Mouse (Mus musculus) heart, postnatal 10 days (tissue): ENCODE results near the gene Gm21987. TPM values are rescaled to one million over a fixed set of nuclear protein-coding genes. Genes with fewer than 3 reads are reported as not detected.
A peak's percentile ranks its signal among the peaks of the same experiment; 100 is the strongest.

ENCODE experiments used
- DNase-seq, 2 experiments: peaks; one replicate each; pipeline ENCODE4 v3.0.0; 2021
- intact Hi-C: fragments of 180-260 bp; cut with DNase I; formaldehyde crosslinking; loops from one replicate; pipeline ENCODE4 v1.15.1; 2025
- total RNA-seq, 2 experiments: library from RNA; stranded (reverse); gene quantifications; 2 replicates each; pipeline ENCODE4 v1.2.3; 2021

Gm21987 gene
- total RNA-seq, 2 experiments from 2014 or later = not detected

DNA sequence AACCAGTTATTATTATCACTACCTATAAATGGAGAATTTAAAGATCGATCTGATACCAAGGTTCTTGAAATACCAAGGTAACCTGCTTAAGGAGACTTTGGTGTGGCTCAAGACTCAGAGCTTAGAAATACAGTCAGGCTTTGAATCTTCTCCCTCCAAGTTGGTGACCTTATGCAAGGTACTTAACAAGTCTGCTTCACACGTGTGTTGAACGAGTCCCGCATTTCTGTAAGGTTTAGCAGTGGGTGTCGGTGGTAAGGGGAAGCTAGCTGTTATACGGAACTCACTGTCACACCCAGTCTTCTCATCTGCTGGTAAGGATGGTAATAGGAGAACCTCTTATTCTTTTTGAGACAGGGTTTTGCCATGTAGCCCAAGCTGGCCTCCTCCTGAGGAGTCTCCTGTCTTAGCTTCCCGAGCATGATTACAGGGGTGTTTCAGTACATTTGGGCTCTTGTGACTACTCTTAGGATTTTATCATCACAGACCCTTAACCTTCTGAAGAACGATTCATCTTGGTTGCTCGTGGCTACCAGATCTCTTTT lies 1.4 kb downstream of the Gm21987 start:
- intact Hi-C loops = no loop called here

DNA sequence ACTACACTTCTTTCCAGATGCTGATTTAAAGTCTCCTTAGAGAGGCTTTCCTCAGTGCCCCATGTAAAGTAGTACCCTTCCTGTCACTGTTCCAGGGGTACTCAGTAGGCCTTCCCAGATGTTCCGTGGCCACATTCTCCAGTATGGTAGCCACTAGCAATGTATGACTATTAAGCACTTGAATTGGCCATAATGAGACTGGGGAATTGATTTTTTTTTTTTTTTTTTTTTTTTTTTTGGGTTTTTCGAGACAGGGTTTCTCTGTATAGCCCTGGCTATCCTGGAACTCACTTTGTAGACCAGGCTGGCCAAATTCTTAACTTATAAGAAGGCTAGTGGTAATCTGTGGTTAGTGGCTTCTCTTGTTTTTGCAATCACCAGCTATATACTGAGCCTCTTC lies 3.0 kb downstream of the Gm21987 start:
- intact Hi-C loops = no loop called here
- DNase-seq = no peak

More for the DNA sequence above, 1.4 kb downstream of the Gm21987 start:
- DNase-seq = peak in 1 of 2 experiments; percentile 2

DNA sequence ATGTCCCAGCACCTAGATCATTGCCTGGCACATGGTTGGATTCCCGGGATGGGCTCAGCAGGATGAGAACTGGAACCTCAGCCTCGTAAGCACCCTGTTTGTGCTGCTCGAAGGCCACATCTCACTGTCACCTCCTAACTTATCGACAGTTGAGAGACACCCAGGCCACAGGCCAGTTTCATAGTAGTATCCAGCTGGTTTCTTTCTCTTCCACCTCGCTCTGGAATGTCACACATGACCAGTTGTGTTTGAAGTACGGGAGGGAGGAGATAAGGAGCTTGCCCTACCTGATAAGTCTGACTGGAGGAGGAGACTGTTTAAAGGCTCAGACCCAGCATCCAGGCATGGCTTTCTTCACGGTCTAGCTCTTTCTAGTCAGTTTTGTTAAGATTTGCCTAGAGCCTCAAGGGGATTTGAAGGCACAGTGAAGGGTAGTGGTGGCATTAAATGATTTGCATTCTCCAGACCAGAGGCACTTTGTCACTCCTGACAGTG lies 3.6 kb downstream of the Gm21987 start:
- peak; percentile 85 to 87 for DNase-seq
- intact Hi-C loops = no loop called here

DNA sequence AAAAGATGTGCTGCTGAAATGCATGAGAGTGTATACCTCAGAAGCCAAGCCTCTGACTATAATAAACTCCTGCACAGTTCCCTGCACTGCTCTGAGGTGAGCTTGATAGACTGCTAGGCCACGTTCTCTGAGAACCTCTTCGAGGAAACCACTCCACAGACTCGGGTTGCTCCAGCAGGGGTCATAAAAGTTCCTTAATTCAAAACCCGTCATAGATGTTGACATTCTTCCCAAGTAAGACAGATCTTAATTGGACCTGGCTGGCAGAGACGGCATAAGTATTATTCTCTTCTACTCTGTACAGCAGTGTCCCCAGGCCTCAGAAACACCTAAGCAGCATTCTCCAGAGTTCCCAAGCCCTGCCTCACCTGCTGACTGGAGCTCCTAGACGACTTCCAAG lies 4.1 kb downstream of the Gm21987 start:
- intact Hi-C loops = no loop called here
- peak in 1 of 2 experiments; percentile 52 for DNase-seq

DNA sequence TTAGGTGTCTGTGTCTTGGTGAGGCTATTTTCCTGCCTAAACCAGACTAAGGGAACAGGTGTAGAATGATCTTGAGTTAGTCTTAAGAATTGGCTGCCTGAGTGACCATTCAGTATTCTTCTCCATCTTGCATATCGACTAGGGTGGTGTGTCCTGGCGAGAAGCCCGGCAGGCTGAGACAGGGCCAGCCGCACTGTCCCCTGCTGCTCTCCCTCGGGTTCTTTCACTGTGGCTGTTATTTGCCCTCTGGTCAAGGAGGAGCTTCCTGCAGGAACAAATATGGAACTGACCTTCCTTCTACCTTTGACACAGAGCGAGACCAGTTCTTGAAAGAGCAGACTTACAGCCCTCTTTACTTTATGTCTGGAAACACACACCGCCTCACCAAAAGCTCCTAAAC lies 5.2 kb downstream of the Gm21987 start:
- intact Hi-C loops = loop anchor here (1.0 kb wide), 1 partner anchor 9 kb away; no protein-coding TSS in a partner anchor
- peak; percentile 73 for DNase-seq

DNA sequence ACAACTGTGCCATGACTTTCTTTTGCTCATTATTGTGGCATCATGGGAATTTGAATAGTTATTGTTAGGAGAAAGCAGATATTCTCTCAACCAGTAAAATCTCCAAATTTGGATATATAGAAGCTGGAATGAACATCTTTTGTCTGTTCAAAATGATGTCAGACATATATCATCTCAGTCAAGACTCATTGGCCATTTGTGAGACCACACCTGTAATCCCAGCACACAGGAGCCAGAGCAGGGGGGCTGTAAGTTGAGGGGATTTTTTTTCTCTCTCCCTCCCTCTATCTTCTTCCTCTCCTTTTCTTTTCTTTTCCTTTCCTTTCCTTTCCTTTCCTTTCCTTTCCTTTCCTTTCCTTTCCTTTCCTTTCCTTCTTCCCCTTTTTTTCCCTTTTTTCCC lies 6.0 kb downstream of the Gm21987 start:
- DNase-seq = no peak
- intact Hi-C loops = loop anchor here (1.0 kb wide), 1 partner anchor 8 kb away; no protein-coding TSS in a partner anchor

DNA sequence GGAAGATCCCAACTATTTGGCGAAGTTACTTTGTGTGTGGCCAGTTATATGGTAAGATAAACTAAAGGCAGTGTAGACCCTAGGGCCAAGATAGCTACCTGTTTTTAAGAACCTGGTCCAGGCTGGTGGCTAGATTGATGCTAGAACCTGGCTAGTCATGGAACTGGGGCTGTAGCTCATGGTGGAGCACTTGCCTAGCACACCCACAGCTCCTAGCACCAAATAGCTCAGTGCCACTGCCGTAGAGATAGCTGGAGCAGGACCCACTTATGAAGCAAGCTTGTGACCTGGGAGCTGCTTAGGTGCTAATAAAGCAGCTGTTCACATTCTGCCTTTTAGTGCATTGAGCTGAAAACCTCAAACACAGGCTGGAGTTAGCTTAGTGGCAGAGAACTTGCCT lies 6.8 kb downstream of the Gm21987 start:
- intact Hi-C loops = no loop called here
- peak in 1 of 2 experiments; percentile 36 for DNase-seq

DNA sequence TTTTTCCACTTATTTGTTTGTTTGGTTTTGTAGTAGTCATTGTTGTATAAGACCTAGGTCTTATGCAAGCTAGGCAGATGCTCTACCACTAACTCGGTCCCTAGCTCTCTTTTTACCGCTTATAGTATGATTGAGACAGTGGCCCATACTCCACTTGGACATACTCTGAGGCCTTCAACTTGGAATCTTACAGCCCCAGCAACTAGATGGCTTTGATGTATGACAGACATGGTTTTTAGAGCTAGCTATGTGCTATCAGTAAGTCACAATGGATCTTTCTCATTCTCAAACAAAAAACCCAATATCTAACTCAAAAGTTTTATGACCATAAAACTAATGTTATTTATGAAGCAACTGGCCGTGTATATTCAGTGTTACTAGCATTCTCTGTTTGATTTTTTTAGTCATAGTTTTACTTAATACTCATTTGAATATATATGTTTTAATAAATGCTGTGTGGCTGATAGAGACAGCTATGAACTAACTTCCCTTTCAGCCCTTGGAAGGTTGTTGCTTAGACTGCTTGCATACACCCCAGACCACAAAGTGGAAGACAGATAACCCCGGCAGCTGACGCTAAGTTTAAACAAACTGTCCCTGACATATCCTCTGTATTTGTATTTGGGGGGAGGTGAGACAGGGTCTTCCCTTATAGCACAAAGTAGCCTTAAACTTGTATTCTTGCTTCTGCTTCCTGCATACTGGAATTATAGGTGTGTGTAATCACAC lies 7.5 kb downstream of the Gm21987 start:
- intact Hi-C loops = no loop called here
- no peak for DNase-seq

DNA sequence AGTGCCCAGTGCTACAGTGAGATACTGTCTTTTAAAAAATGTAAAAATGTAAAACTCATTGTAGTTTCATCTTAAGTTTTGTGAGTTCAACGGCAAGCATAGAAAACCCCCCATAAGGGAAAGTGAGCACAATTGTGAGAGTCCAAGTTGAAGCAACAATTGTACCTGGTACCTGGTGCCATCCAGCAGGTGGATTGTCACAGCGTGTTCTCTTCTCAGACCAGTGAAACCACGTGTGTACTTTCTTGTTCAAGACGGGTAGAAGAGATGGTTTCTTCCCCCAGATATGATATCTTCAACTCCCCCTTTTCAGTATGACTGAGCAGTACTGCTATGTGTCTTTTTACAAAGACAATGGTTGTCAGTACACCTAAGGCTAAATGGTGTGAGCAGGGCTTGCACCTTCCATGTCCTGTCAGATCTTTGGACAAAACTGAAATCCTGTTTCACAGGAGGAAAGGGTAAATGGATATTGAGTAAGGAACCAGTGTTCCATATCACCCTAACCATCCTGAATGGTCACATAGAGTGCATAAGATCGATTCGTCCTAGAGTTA lies 11.5 kb downstream of the Gm21987 start:
- DNase-seq = no peak
- intact Hi-C loops = no loop called here

DNA sequence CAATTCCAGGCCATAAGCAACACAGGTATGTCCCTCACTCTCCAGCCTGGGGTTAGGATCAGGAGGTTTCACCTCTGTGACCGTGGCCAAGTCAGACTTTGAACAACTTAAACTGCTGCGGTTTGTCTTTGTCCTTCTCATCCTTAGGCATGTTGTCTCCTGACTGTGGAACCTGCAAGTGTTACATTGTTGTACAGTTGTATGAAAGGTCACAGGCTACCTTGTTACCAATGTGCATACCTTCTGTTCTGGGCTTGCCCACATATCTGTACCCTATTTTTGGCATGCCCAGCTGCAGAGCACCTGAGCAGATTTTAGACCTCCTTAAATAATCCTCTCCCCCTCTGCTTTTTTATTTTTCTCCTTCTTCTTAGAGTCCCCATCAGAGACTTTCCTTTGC lies 12.4 kb downstream of the Gm21987 start:
- peak in 1 of 2 experiments; percentile 7 for DNase-seq
- intact Hi-C loops = no loop called here

DNA sequence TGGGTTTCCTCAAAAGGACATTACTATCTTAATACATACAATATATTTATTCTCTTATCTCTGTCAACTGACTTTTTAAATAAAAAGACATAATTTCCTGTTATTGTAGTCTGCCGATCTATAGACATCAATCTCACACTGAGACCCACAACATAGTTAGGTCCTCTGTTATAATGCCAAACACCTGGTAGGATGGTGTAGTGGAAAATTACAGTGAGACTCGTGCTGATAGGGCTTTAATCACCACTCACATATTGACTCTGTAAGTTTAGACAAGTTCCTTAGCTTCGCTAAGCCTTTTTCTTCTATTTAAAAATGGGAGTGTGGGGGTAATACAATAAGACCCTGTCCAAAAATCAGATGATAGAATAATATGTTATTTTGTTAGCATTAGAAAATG lies 13.0 kb downstream of the Gm21987 start:
- no peak for DNase-seq
- intact Hi-C loops = no loop called here

DNA sequence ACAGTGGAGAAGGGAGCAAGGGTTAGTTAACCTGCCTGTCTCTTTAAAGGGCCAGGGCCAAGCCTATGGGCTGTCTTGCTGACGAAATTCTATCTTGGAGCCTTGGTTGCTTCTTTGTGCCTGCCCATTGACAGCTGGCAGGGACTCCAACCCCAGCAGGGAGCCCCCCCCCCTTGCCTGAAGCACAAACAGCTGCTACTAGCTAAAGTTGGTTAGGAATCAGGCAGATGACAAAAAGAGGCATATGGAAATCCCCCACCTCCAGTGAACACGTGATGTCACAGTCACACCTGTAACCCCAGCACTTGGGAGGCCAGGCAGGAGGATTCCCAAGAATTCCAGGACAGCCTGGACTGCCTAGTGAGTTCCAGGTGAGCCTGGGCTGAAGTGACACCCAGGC lies 13.5 kb downstream of the Gm21987 start:
- no peak for DNase-seq
- intact Hi-C loops = no loop called here

DNA sequence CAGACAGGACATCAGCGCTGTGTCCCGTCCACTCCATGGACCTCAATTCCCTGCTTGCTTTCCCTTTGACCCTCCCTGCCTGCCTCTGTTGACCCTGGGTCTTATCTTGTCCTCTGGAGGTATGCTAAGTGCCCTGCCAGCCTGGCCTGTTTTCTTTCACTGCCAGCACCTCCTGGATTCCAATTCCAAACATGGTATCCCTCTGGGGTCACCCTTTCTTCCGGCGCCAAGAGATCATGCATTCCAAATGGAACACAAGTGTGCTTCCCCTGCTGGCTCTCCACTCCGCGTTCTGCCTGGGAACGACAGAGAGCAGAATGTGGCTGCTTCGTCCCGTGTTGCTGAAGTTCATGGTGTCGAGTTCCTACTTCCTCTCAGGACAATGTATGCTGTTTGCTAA lies 15.1 kb downstream of the Gm21987 start, which contains the start of gene Popdc2:
TSS of gene Popdc2 (plus strand) at position 277 of the 400 bp plus-strand sequence.
- peak; percentile 92 for DNase-seq
- intact Hi-C loops = loop anchor here (1.0 kb wide), 1 partner anchor 10 kb away; no protein-coding TSS in a partner anchor

DNA sequence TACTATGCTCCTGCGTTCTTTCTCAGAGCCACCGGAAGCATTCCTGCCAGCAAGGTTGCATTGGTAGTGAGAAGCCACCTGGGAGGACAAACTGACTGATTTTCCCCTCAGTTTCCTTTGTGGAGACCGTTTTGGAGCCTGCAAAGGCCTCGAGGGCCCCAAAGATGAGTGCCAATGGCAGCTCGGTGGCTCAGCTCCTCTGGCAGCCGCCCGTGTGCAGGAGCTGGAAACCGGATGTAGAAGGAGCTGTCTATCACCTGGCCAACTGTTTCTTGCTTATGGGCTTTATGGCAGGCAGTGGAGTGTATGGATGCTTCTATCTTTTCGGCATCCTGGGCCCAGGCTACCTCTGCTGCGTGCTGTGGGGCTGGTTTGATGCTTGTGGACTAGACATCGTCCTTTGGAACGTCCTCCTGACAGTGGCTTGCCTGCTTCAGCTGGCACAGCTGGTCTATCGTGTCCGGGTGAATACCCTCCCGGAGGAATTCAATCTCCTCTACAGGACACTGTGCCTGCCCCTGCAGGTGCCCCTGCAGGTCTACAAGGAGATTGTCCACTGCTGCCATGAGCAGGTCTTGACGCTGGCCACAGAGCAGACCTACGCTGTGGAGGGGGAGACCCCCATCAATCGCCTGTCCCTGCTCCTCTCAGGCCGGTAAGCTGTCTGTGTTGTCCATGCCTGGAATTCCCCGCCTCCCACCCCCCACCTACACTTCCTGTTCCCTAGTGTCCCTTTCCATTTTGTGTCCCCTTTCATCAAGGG lies 15.8 kb downstream of the Gm21987 start:
- DNase-seq = no peak
- intact Hi-C loops = no loop called here

DNA sequence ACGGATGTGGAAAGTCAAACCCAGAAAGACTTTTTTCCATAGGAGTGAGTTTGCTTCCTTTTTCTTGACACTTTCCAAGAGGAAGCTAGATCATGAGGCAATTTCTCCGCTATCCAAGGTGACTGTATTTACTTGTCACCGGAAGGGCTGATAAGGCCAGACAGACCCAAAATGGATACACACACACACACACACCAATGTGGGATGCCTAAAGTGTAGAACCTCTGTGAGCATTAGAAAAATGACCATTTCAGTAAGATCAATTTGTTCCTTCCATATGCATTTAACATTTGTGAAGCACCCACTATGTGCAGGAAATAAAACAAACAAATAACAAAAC lies 16.4 kb downstream of the Gm21987 start:
- intact Hi-C loops = no loop called here
- DNase-seq = no peak

DNA sequence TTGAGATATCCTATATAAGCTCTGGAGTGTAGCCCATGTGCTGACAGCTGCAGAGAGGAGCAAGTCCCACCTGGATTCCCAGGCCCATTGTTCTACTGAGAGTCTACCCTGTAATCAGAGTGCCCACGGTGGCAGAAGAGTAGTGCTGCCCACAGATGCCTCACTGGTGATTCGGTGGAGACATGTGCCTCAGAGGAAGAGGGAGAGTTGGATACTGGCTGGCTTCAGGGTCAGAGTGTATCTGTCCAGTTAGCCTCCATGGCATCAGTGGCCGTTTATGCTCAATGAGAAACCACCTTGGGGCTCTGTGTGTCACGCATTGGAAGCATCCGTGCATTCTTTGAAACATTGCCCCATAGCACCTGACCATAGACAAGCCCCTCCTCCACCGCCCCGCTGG lies 16.8 kb downstream of the Gm21987 start:
- intact Hi-C loops = no loop called here
- no peak for DNase-seq

DNA sequence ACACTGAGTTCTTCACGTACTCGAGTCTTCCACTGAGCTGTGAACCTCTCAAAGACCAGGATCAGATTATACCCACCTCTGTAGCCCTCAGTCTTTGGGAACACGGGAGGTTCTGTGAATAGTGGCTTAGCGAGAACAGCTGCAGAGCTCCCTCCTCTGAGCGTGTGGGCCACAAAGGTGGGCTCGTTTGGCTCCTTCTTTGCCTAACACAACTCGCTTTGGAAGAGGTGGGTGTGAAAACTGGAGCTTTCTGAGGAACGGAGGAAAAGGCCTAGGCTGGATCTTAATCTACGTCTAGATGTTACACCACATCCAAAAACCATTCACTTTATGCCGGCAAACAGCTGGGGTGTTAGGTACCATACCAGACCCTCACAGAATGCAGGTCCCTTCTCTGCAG lies 18.6 kb downstream of the Gm21987 start:
- no peak for DNase-seq
- intact Hi-C loops = no loop called here

DNA sequence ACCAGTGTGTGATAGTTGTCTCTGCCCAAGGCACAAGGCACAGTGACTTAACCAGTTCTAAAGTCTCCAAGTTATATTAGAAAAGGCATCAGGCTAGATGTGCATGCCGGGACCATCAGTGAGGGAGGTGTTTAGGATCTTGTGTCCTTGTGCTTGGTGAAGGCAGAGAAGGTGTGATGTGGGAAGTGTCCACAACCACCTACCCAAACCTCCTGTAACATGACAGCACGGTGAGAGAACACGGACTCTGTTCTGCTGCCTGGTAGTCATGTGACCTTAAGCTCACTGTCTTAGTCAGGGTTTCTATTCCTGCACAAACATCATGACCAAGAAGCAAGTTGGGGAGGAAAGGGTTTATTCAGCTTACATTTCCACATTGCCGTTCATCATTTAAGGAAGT lies 19.4 kb downstream of the Gm21987 start:
- no peak for DNase-seq
- intact Hi-C loops = no loop called here

DNA sequence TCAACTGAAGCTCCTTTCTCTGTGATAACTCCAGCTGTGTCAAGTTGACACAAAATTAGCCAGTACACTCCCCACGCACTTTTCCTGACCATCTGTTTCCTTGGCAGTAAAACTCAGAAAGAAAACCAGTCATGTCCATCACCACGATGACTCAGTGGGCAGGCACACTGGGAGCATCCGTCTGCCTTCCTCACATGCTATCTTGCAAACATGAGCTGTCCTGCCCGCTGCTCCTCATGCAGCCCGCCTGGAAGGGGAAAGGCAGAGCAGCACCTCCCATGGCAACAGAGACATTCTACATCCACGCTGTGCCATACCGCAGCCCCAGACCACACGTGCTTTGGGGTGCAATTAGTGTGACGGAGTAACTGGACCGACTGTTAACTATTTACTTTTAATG lies 21.5 kb downstream of the Gm21987 start:
- intact Hi-C loops = no loop called here
- peak; percentile 72 for DNase-seq

DNA sequence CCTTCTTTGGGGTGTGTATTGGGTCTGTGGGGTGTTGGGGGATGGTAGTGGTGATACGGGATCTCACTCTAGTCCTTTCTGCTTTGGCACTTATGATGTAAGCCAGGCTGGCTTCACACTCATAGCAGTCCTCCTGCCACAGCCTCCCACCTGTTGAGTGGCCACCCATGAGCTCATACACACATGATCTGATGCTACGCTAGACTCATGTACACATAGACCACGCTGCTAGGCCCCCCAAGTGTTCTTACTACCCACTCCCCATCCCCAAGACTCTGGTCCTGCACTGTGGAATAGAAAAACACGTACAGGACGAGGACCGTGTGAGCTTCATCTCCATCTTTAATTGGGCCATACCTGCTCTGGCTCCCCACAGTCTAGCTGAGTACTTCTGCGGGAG lies 22.2 kb downstream of the Gm21987 start:
- DNase-seq = no peak
- intact Hi-C loops = no loop called here

DNA sequence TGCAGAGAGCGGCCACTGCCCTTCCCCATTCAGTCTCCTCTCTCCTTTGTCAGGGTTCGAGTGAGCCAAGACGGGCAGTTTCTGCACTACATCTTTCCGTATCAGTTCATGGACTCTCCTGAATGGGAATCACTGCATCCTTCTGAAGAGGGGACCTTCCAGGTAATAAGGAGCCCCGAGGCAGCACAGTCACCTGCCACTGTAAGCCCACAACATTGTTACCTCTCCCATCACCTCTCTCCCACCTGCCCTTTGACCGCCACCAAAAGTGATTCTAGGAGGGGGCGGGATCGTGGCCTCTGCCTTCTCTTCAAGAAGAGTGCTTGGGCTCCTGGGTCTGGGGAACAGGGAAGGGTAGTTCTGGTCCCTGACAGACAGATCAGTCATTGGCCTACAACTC lies 22.6 kb downstream of the Gm21987 start:
- intact Hi-C loops = no loop called here
- no peak for DNase-seq
